Mouse (Mus musculus) intestine, embryonic 16.5 days (tissue): ENCODE data around the gene Notch1. TPM values are rescaled to one million over a fixed set of nuclear protein-coding genes. Genes with fewer than 3 reads are reported as not detected.

ENCODE experiments used
- ATAC-seq: fragments of 200-750 bp; cut with Nextera tagmentation; 2 replicates; pipeline ENCODE4 v1.8.0; 2017; ENCODE audit warnings: moderate TSS enrichment, moderate library complexity
- H3K27ac ChIP-seq: fragments of 300-500 bp; sonication (generic); 2 replicates; pipeline ENCODE4 v1.5.1; 2014; ENCODE audit warnings: mild to moderate bottlenecking, low read length
- H3K27me3 ChIP-seq: fragments of 300-500 bp; sonication (generic); replicated peaks from 2 replicates; pipeline ENCODE4 v1.6.1; 2014; ENCODE audit warnings: low read length, control low read depth, mixed read lengths; ENCODE audit not compliant: control insufficient read depth, insufficient read depth
- H3K36me3 ChIP-seq: fragments of 300-500 bp; sonication (generic); 2 replicates; pipeline ENCODE4 v1.6.1; 2014; ENCODE audit warnings: low read length, control low read depth; ENCODE audit not compliant: control insufficient read depth, insufficient read depth
- H3K4me1 ChIP-seq: fragments of 300-500 bp; sonication (generic); 2 replicates; pipeline ENCODE4 v1.6.1; 2014; ENCODE audit warnings: low read length, control low read depth, mixed read lengths; ENCODE audit not compliant: control insufficient read depth, insufficient read depth
- H3K4me2 ChIP-seq: fragments of 300-500 bp; sonication (generic); 2 replicates; pipeline ENCODE4 v1.6.1; 2014; ENCODE audit warnings: low read depth, low read length, control low read depth
- H3K4me3 ChIP-seq: fragments of 300-500 bp; sonication (generic); 2 replicates; pipeline ENCODE4 v1.5.1; 2014; ENCODE audit warnings: mild to moderate bottlenecking, low read length
- H3K9ac ChIP-seq: fragments of 300-500 bp; sonication (generic); 2 replicates; pipeline ENCODE4 v1.6.1; 2014; ENCODE audit warnings: low read depth, low read length
- H3K9me3 ChIP-seq: fragments of 300-500 bp; sonication (generic); 2 replicates; pipeline ENCODE4 v1.6.1; 2016; ENCODE audit warnings: low read length, control low read depth; ENCODE audit not compliant: control insufficient read depth
- WGBS: fragments of 180-500 bp; shearing (Covaris S2); extraction: QIAGEN DNeasy Blood & Tissue Kit; methylation state at CpG from one replicate; pipeline ENCODE4 v1.1.7; 2014; 5-methylcytosine and 5-hydroxymethylcytosine counted together
- polyA plus RNA-seq: library from polyadenylated mRNA; unstranded; fragments of >200 nt; fragmentation: Nextera tagmentation; extraction: Ambion mirVana; gene quantifications from 2 replicates; pipeline ENCODE4 v1.2.1, GENCODE M21; 2015

Gene Notch1
- polyA plus RNA-seq, 1 experiment from 2014 or later = 7.4 TPM

DNA sequence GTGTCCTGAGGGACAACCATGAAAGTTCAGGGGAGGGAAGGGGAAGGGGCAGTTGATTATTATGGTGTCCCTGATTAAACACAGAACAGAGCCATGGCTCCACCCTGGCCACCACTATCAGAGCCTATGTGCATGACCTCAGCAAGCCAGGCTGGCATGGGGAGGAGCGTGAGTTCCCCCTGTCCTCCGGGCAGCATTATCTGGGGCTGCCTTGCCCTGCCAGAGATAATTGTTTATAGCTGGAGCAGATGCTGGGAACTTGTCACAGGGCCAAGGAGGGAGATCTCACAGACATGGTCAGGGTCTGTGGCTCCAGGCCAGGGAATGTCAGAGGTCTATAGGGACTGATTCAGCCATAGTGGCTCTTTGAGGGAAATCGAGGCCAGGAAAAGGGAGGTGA lies 34.3 kb upstream of the Notch1 start:
- H3K36me3 ChIP-seq = no peaks in the 10 kb centered on the region
- H3K9me3 ChIP-seq = no peaks in the 10 kb centered on the region
- 57% methylated on average over 3 of the region's 3 CpGs for WGBS
- no peak overlapping the region for H3K9ac ChIP-seq
- peaks cover 16% of the 10 kb centered on the region for H3K27me3 ChIP-seq
- H3K4me3 ChIP-seq = no peak overlapping the region
- H3K27ac ChIP-seq = no peak overlapping the region
- H3K4me1 ChIP-seq = peaks cover 13% of the 10 kb centered on the region
- H3K4me2 ChIP-seq = no peak overlapping the region
- ATAC-seq = no peak

DNA sequence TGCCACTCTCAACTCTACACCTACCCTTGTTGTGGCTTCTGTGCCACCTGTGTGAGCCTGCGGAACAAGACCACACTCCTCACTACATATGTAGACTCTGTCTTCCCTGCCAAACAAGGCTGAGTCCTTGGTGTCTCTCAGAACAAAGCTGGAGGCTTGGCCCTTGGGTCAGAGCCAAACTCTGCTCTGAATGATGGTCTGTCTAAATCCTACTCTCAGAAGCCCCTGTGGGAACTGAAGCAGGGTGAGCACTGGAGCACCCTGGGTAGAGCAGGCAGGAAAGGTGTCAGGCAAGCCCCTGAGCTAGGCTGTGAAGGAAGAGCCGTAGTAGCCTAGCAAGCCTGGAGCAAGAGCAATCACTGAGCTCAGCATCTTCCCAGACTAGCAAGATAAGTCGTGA lies 33.7 kb upstream of the Notch1 start:
- no peak overlapping the region for H3K4me2 ChIP-seq
- no peak overlapping the region for H3K4me3 ChIP-seq
- ATAC-seq = no peak
- 50% methylated on average over 3 of the region's 3 CpGs for WGBS
- no peak overlapping the region for H3K27ac ChIP-seq
- H3K27me3 ChIP-seq = peaks cover 16% of the 10 kb centered on the region
- H3K9ac ChIP-seq = no peak overlapping the region
- no peaks in the 10 kb centered on the region for H3K9me3 ChIP-seq
- H3K36me3 ChIP-seq = no peaks in the 10 kb centered on the region
- H3K4me1 ChIP-seq = peaks cover 13% of the 10 kb centered on the region

DNA sequence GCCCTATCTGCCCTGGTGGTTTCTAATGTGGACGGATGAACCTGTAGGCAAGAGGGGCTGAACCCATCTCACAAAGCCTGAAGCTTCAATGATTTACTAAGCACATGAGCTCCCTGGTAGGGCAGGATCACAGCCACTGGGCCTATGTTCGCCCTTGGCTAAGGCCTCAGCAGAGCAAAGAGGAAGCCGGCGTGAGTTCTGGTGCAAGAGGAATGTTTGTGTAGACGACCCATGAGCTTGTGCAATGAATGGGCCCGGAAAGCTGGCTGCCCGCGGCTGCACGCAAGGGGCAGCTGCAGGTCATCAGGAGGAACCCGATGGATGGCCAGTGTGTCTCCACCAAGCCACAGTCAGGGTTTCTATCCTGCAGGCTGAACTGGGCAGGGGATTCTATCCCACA lies 33.3 kb upstream of the Notch1 start:
- Histone ChIP-seq H3K27me3 (peaks cover 16% of the 10 kb centered on the region), H3K27ac (no peak overlapping the region), H3K4me2 (no peak overlapping the region), H3K4me3 (no peak overlapping the region), H3K9ac (no peak overlapping the region), H3K4me1 (peaks cover 13% of the 10 kb centered on the region), H3K9me3 (no peaks in the 10 kb centered on the region), H3K36me3 (no peaks in the 10 kb centered on the region)
- 58% methylated on average over 10 of the region's 10 CpGs for WGBS
- no peak for ATAC-seq

DNA sequence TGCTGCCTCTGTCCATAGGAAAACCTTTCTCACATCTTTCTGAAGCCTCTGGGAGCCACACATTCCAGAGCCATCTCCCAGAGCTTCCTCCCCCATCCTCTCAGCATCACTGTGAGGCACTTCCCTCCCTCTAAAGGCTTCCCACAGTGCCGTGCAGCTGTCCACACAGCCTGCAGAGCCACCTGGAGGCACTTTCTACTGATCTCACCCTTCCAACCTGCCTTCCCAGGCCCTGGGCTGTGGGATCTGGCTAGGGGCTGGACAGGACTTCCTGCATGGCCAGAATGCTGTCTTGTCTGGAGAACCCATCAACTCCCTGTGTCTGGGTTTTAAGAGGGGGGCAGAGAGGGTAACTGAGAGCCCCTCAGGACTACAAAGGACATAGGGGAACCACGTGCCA lies 31.0 kb upstream of the Notch1 start:
- 34% methylated on average over 2 of the region's 2 CpGs for WGBS
- ATAC-seq = peak; percentile 38; the same call in 1 of the 2 replicates
- Histone ChIP-seq H3K36me3 (no peaks in the 10 kb centered on the region), H3K9ac (peak overlapping the region; percentile 17; the same call in 1 of the 2 replicates), H3K4me2 (no peak overlapping the region), H3K27ac (no peak overlapping the region), H3K27me3 (peaks cover 7% of the 10 kb centered on the region; the same call in 1 of the 2 replicates), H3K4me1 (peaks cover 13% of the 10 kb centered on the region), H3K4me3 (no peak overlapping the region), H3K9me3 (no peaks in the 10 kb centered on the region)

DNA sequence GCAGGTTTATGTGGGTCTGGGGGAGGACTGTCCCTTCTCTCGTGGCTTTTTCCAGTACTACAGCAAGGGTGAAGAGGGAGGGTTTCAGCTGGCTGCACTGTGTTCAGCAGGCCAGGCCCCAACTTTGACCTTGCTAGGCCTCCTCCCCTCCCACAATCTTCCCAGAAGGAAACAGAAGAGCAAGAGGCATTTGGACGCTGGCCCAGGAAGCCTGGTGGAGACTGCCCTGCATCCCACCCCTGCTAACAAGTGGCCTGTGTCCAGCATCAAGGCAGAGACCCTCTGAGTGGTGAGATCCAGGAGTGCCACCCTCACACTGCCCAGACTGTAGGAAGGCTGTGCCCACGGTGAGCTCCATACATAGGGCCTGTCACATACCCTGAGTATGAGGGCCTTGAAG lies 27.8 kb upstream of the Notch1 start:
- WGBS = 60% methylated on average over 3 of the region's 3 CpGs
- no peaks in the 10 kb centered on the region for H3K9me3 ChIP-seq
- no peak overlapping the region for H3K4me3 ChIP-seq
- no peaks in the 10 kb centered on the region for H3K36me3 ChIP-seq
- H3K27ac ChIP-seq = no peak overlapping the region
- H3K27me3 ChIP-seq = 0 out of 2 replicates have a peak, but pooled peaks cover 6% of the 10 kb centered on the region
- ATAC-seq = peak; percentile 22; the same call in 1 of the 2 replicates
- H3K4me2 ChIP-seq = no peak overlapping the region
- peaks cover 7% of the 10 kb centered on the region; the same call in 1 of the 2 replicates for H3K4me1 ChIP-seq
- no peak overlapping the region for H3K9ac ChIP-seq

DNA sequence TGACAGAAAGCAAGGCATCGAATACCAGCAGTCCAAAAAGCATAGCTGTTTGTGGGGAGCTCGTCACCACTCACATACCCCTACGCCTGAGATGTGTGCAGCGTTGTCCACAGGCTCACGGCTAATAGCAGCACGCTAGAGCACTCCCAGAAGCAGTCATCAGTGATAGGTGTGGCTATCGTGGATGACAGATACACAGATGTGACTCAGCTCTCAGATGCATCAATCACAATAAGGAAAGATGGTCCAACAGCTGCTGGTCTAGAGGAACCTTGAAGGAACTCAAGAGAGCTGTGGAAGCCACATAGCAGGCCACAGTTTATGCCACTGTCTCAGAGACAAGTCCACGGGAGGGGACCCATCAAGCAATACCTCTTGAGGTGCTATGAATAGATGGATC lies 27.3 kb upstream of the Notch1 start:
- Histone ChIP-seq H3K27me3 (0 out of 2 replicates have a peak, but pooled peaks cover 6% of the 10 kb centered on the region), H3K27ac (no peak overlapping the region), H3K4me3 (no peak overlapping the region), H3K4me1 (peaks cover 7% of the 10 kb centered on the region; the same call in 1 of the 2 replicates), H3K9me3 (no peaks in the 10 kb centered on the region), H3K4me2 (no peak overlapping the region), H3K9ac (no peak overlapping the region), H3K36me3 (no peaks in the 10 kb centered on the region)
- no peak for ATAC-seq
- 84% methylated on average over 8 of the region's 8 CpGs for WGBS

DNA sequence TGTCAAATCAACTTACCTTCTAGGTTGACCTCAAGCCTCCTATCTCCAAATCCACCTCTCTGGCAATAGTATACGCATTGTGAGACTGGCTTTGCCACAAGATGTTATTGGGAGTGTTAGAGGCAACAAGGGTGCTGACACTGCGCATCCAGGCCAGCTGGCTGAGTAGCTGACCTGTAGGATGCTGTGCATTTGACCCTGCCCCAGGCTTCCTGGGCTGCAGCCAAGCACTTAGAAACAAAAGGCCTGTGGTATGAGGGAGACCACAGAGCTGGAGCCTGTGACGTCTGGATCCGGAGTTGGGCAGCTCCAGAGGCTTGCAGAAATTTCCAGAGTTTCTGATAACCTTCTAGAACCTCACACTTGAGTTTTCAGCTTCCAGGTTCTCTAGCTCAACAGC lies 26.7 kb upstream of the Notch1 start:
- H3K36me3 ChIP-seq = no peaks in the 10 kb centered on the region
- no peak overlapping the region for H3K27ac ChIP-seq
- no peak overlapping the region for H3K9ac ChIP-seq
- H3K4me1 ChIP-seq = peaks cover 7% of the 10 kb centered on the region; the same call in 1 of the 2 replicates
- H3K4me2 ChIP-seq = no peak overlapping the region
- no peaks in the 10 kb centered on the region for H3K9me3 ChIP-seq
- no peak for ATAC-seq
- WGBS = 72% methylated on average over 4 of the region's 4 CpGs
- H3K4me3 ChIP-seq = no peak overlapping the region
- 0 out of 2 replicates have a peak, but pooled peaks cover under 1% of the 10 kb centered on the region for H3K27me3 ChIP-seq

DNA sequence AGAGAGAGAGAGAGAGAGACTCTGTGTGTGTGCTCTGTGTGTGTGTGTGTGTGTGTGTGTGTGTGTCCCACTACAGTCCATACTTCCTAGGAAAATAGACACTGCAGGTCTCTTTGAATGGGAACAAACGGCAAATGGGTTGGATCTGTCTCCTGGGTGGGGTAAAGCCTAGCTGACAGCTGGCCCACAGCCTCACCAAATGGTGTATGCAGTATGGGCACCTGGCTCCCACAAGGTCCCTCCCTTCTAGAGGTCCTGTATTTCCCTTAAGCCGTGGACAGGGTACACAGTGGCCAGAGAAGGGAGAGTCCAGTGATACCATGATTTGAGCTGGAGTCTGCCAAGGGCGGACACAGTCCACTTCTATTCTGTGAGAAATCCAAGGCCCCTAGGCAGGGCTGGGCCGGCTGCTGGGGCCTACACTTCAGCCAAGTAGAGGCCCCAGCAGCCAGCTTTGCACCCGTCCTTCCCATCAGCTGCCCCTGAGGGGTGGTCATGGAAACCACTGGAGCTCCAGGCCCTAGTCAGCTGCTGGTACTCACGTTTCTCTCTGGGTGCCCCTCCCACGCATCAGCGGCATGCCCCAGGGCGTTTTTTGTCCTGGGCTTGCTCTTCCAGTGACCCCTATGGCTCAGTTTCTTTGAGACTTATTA lies 24.9 kb upstream of the Notch1 start:
- Histone ChIP-seq H3K27ac (no peak overlapping the region), H3K9me3 (no peaks in the 10 kb centered on the region), H3K9ac (no peak overlapping the region), H3K4me1 (peaks cover 4% of the 10 kb centered on the region; the same call in 1 of the 2 replicates), H3K36me3 (no peaks in the 10 kb centered on the region), H3K4me3 (no peak overlapping the region), H3K27me3 (no peaks in the 10 kb centered on the region), H3K4me2 (no peak overlapping the region)
- no peak for ATAC-seq
- 48% methylated on average over 9 of the region's 9 CpGs for WGBS

DNA sequence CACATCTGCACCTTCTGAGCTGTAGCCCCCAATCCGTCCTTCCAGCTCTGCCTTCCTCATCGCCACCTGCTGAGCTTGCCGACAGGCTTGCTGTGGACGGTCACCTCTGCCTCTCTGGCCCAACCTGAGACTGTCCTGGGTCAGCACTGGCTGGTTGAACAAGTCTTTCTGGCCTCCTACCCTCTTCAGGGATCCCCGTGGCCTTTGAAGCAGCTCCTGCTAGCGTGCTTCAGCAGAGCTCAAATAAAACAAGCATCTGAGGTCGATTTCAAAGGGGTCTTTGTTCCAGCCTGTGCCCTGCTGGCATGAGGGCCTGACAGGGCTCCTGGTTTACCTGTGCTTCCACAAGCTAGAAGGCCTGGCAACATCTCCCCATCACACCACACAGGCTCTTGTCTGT lies 24.3 kb upstream of the Notch1 start:
- Histone ChIP-seq H3K27ac (no peak overlapping the region), H3K4me1 (peaks cover 4% of the 10 kb centered on the region; the same call in 1 of the 2 replicates)

DNA sequence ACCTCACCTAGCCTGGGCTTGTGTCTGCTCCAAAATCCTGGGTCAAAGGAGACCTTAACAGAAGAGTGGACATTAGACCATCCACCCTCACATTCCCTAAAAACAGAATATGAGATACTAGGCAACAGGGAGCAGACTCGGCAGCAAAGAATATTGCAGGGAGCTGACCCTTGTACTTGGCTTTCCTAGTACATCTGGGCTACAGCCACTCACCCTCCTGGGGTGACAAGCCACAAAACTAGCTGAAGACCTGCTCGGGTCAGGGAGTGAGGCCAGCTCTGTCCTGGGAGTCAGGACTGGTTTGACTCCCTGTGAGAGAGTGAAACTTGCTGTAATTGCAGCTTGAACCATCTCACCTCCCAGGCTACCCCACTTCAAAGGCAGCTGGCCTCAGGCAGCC lies 23.1 kb upstream of the Notch1 start:
- Histone ChIP-seq H3K4me3 (no peak overlapping the region), H3K27me3 (no peaks in the 10 kb centered on the region), H3K9me3 (no peaks in the 10 kb centered on the region), H3K36me3 (no peaks in the 10 kb centered on the region), H3K27ac (no peak overlapping the region), H3K4me1 (peaks cover 4% of the 10 kb centered on the region; the same call in 1 of the 2 replicates), H3K9ac (no peak overlapping the region), H3K4me2 (no peak overlapping the region)
- WGBS = 37% methylated on average over 2 of the region's 2 CpGs
- no peak for ATAC-seq

More for the DNA sequence above, 24.3 kb upstream of the Notch1 start:
- H3K4me3 ChIP-seq = no peak overlapping the region
- no peak overlapping the region for H3K9ac ChIP-seq
- H3K36me3 ChIP-seq = no peaks in the 10 kb centered on the region
- WGBS = 45% methylated on average over 7 of the region's 7 CpGs
- ATAC-seq = no peak
- no peaks in the 10 kb centered on the region for H3K27me3 ChIP-seq
- no peaks in the 10 kb centered on the region for H3K9me3 ChIP-seq
- H3K4me2 ChIP-seq = no peak overlapping the region
